Mouse (Mus musculus): Measurements from ENCODE around the gene Gm16253. TPM values are rescaled to one million over a fixed set of nuclear protein-coding genes. Genes with fewer than 3 reads are reported as not detected.

Gene Gm16253
- polyA plus RNA-seq (2015; fragmentation: Nextera tagmentation; extraction: Ambion mirVana): not detected in 2 replicates

- WGBS: 8% methylated on average over 17 of the region's 17 CpGs
- Histone ChIP-seq H3K4me3 (replicated peaks; ENCODE audit: low read depth, low read length) (0 out of 2 replicates have a peak within 1 kb of the TSS, but pooled peaks have one; percentile 0), H3K9ac (ENCODE audit: low read depth, low read length) (0 out of 2 replicates have a peak within 1 kb of the TSS, but pooled peaks have one; percentile 42), H3K27me3 (ENCODE audit: insufficient read depth, low read length) (no peaks in the 10 kb centered on the region), H3K4me2 (ENCODE audit: low read length) (peak within 1 kb of the TSS; percentile 19), H3K27ac (peak within 1 kb of the TSS; percentile 90), H3K9me3 (replicated peaks; ENCODE audit: low read length) (no peaks in the 10 kb centered on the region), H3K4me1 (replicated peaks; ENCODE audit: insufficient read depth, low read length) (peaks cover 17% of the 10 kb centered on the region; the same call in 1 of the 2 replicates), H3K36me3 (ENCODE audit: insufficient read depth, low read length) (no peaks in the 10 kb centered on the region)
- no peak; the same call in 1 of the 2 replicates for TF ChIP-seq CTCF (IDR thresholded peaks at IDR 0.05; ENCODE audit: low read depth)
- DNase-seq (ENCODE audit: low spot score) (peak; percentile 99), ATAC-seq (replicated peaks; ENCODE audit: low FRiP score, low read depth) (peak; percentile 92)
Observed at GRCm38 (mm10) chr3:96576690-96577541, at the start of gene Gm16253. TSS of gene Gm16253 (plus strand) at chr3:96576984.

GRCm38 (mm10) chr3:96528506-96528905, 48.3 kb upstream of the Gm16253 start:
- WGBS: 52% methylated on average over 9 of the region's 9 CpGs
- Histone ChIP-seq H3K9ac (ENCODE audit: low read depth, low read length) (no peak overlapping the region), H3K4me2 (ENCODE audit: low read length) (no peak overlapping the region), H3K36me3 (ENCODE audit: insufficient read depth, low read length) (no peaks in the 10 kb centered on the region), H3K4me3 (replicated peaks; ENCODE audit: low read depth, low read length) (no peak overlapping the region), H3K27ac (no peak overlapping the region), H3K27me3 (ENCODE audit: insufficient read depth, low read length) (0 out of 2 replicates have a peak, but pooled peaks cover 12% of the 10 kb centered on the region), H3K4me1 (replicated peaks; ENCODE audit: insufficient read depth, low read length) (no peaks in the 10 kb centered on the region), H3K9me3 (replicated peaks; ENCODE audit: low read length) (no peaks in the 10 kb centered on the region)
- ATAC-seq (replicated peaks; ENCODE audit: low FRiP score, low read depth) (no peak), DNase-seq (ENCODE audit: low spot score) (no peak)
- TF ChIP-seq CTCF (IDR thresholded peaks at IDR 0.05; ENCODE audit: low read depth): no peak

- Histone ChIP-seq H3K9ac (ENCODE audit: low read depth, low read length) (no peak overlapping the region), H3K27ac (no peak overlapping the region), H3K9me3 (replicated peaks; ENCODE audit: low read length) (no peaks in the 10 kb centered on the region), H3K4me1 (replicated peaks; ENCODE audit: insufficient read depth, low read length) (no peaks in the 10 kb centered on the region), H3K4me2 (ENCODE audit: low read length) (no peak overlapping the region), H3K4me3 (replicated peaks; ENCODE audit: low read depth, low read length) (no peak overlapping the region), H3K27me3 (ENCODE audit: insufficient read depth, low read length) (0 out of 2 replicates have a peak, but pooled peaks cover 5% of the 10 kb centered on the region), H3K36me3 (ENCODE audit: insufficient read depth, low read length) (no peaks in the 10 kb centered on the region)
- 0 out of 2 replicates have a peak, but pooled peaks have one; percentile 1 for TF ChIP-seq CTCF (IDR thresholded peaks at IDR 0.05; ENCODE audit: low read depth)
- ATAC-seq (replicated peaks; ENCODE audit: low FRiP score, low read depth) (no peak), DNase-seq (ENCODE audit: low spot score) (no peak)
- 39% methylated on average over 7 of the region's 7 CpGs for WGBS
Observed at GRCm38 (mm10) chr3:96532050-96532449, 44.7 kb upstream of the Gm16253 start.

GRCm38 (mm10) chr3:96534300-96534699, 42.5 kb upstream of the Gm16253 start:
- Histone ChIP-seq H3K4me2 (ENCODE audit: low read length) (no peak overlapping the region), H3K9me3 (replicated peaks; ENCODE audit: low read length) (no peaks in the 10 kb centered on the region), H3K4me3 (replicated peaks; ENCODE audit: low read depth, low read length) (no peak overlapping the region), H3K36me3 (ENCODE audit: insufficient read depth, low read length) (no peaks in the 10 kb centered on the region), H3K27ac (no peak overlapping the region), H3K9ac (ENCODE audit: low read depth, low read length) (no peak overlapping the region), H3K4me1 (replicated peaks; ENCODE audit: insufficient read depth, low read length) (no peaks in the 10 kb centered on the region), H3K27me3 (ENCODE audit: insufficient read depth, low read length) (no peaks in the 10 kb centered on the region)
- DNase-seq (ENCODE audit: low spot score) (no peak), ATAC-seq (replicated peaks; ENCODE audit: low FRiP score, low read depth) (no peak)
- peak; percentile 40 for TF ChIP-seq CTCF (IDR thresholded peaks at IDR 0.05; ENCODE audit: low read depth)
- 68% methylated on average over 2 of the region's 2 CpGs for WGBS

- H3K4me3 ChIP-seq (replicated peaks; ENCODE audit: low read depth, low read length): no peak overlapping the region
- no peak overlapping the region for H3K4me2 ChIP-seq (ENCODE audit: low read length)
- no peak for DNase-seq (ENCODE audit: low spot score)
- no peaks in the 10 kb centered on the region for H3K9me3 ChIP-seq (replicated peaks; ENCODE audit: low read length)
- ATAC-seq (replicated peaks; ENCODE audit: low FRiP score, low read depth): no peak
- 62% methylated on average over 2 of the region's 2 CpGs for whole genome bisulfite sequencing
- H3K27ac ChIP-seq: no peak overlapping the region
- no peak overlapping the region for H3K9ac ChIP-seq (ENCODE audit: low read depth, low read length)
- no peaks in the 10 kb centered on the region; the same call in 1 of the 2 replicates for H3K27me3 ChIP-seq (ENCODE audit: insufficient read depth, low read length)
- no peaks in the 10 kb centered on the region for H3K4me1 ChIP-seq (replicated peaks; ENCODE audit: insufficient read depth, low read length)
- TF ChIP-seq CTCF (IDR thresholded peaks at IDR 0.05; ENCODE audit: low read depth): no peak
- H3K36me3 ChIP-seq (ENCODE audit: insufficient read depth, low read length): no peaks in the 10 kb centered on the region
Observed at GRCm38 (mm10) chr3:96539316-96539715, 37.5 kb upstream of the Gm16253 start.

- H3K36me3 ChIP-seq (ENCODE audit: insufficient read depth, low read length): no peaks in the 10 kb centered on the region
- no peaks in the 10 kb centered on the region; the same call in 1 of the 2 replicates for H3K27me3 ChIP-seq (ENCODE audit: insufficient read depth, low read length)
- 46% methylated on average over 6 of the region's 6 CpGs for WGBS
- no peak for TF ChIP-seq CTCF (IDR thresholded peaks at IDR 0.05; ENCODE audit: low read depth)
- no peak overlapping the region for H3K9ac ChIP-seq (ENCODE audit: low read depth, low read length)
- H3K4me3 ChIP-seq (replicated peaks; ENCODE audit: low read depth, low read length): no peak overlapping the region
- ATAC-seq (replicated peaks; ENCODE audit: low FRiP score, low read depth) (no peak), DNase-seq (ENCODE audit: low spot score) (no peak)
- no peak overlapping the region for H3K4me2 ChIP-seq (ENCODE audit: low read length)
- no peak overlapping the region for H3K27ac ChIP-seq
- no peaks in the 10 kb centered on the region for H3K4me1 ChIP-seq (replicated peaks; ENCODE audit: insufficient read depth, low read length)
- no peaks in the 10 kb centered on the region for H3K9me3 ChIP-seq (replicated peaks; ENCODE audit: low read length)
Observed at GRCm38 (mm10) chr3:96540740-96541139, 36.0 kb upstream of the Gm16253 start.

Data from kidney, postnatal 0 days (tissue).